14 mouse cellular contexts compared by ENCODE assay signal in genomic region chr16:13338094-13338493, GRCm38 (mm10).
DNase-seq lines count a peak whose midpoint lies in the region.
"Had no signal": no experiment of that assay in that cellular context is flagged by ENCODE, and none has a peak within 500 bp of the region (broad histone marks: within the 10 kb centered on the region; RNA-seq: fewer than 3 reads in every experiment).

No protein-coding gene starts in this region.

- intact Hi-C loops in heart, postnatal 25 days (cut with DNase I): no loop called here

- peak; percentile 50 for DNase-seq in adrenal gland, adult 2 months
- no peak for DNase-seq in adrenal gland, postnatal 4 days (ENCODE audit: low spot score in 2 of 2)
- peak; percentile 24 to 50 for DNase-seq in kidney, postnatal 25 days
- DNase-seq in kidney, adult 9 months: no peak
- DNase-seq in heart, postnatal 25 days (ENCODE audit: low spot score): peak; percentile 25
- peak; percentile 76 for DNase-seq in lung, postnatal 25 days (ENCODE audit: low spot score)
- no peak for DNase-seq in frontal cortex, postnatal 25 days (ENCODE audit: low spot score in 2 of 2)
- DNase-seq in thymus, postnatal 4 days: no peak
- DNase-seq: cerebellum, adult 8-10 months; gastrocnemius, postnatal 10 days; kidney, postnatal 14 days; lung, embryonic 14.5 days; right cerebral cortex, postnatal 14 days; thymus, postnatal 25 days had no signal

Comparison
In these comparisons a context has a peak if more than half of its experiments do, and no peak if none do; other contexts are left out.
1. DNase-seq: peak in adrenal gland, adult 2 months (single experiment), kidney, postnatal 25 days (2 of 2), heart, postnatal 25 days (single experiment) and lung, postnatal 25 days (single experiment); none in adrenal gland, postnatal 4 days (0 of 2), kidney, adult 9 months (single experiment), frontal cortex, postnatal 25 days (0 of 2) and thymus, postnatal 4 days (single experiment).